Mouse (Mus musculus) embryonic fibroblast, embryonic 13.5 days (primary cell): ENCODE measurements at regions not wholly inside any gene's neighbourhood (a gene's known extent, or its start where the extent isn't known, plus 50 kb on each side); places are given as distances from the start of the nearest gene placed in this dataset.

Source experiments
- H3K27ac ChIP-seq: 2 replicates; pipeline ENCODE4 v1.5.1; 2012; ENCODE audit warnings: low read length, control low read depth, inconsistent platforms; ENCODE audit not compliant: insufficient read depth
- H3K4me1 ChIP-seq: 2 replicates; pipeline ENCODE4 v1.6.1; 2011; ENCODE audit warnings: low read length; ENCODE audit not compliant: control insufficient read depth, insufficient read depth
- H3K4me3 ChIP-seq: 2 replicates; pipeline ENCODE4 v1.5.1; 2011; ENCODE audit warnings: mild to moderate bottlenecking, control low read depth, low read length; ENCODE audit not compliant: insufficient read depth
- CTCF ChIP-seq: IDR thresholded peaks from 2 replicates; pipeline ENCODE4 v1.5.1; 2011; ENCODE audit warnings: mild to moderate bottlenecking, control low read depth, low read length, moderate library complexity, borderline replicate concordance; ENCODE audit not compliant: insufficient read depth
- POLR2A ChIP-seq: IDR thresholded peaks from 2 replicates; pipeline ENCODE4 v1.6.1; 2011; ENCODE audit warnings: low read depth, mild to moderate bottlenecking, control low read depth, low read length, moderate library complexity

- Histone ChIP-seq H3K27ac (peak overlapping the region; percentile 25; the same call in 1 of the 2 replicates), H3K4me3 (no peak overlapping the region), H3K4me1 (peaks cover 3% of the 10 kb centered on the region; the same call in 1 of the 2 replicates)
- TF ChIP-seq CTCF, result no peak
- TF ChIP-seq POLR2A, result no peak
These were observed 159.0 kb upstream of the Fggy start for GRCm38 (mm10) chr4:95398301-95398700.

GRCm38 (mm10) chr4:95402273-95402672 lies 155.0 kb upstream of the Fggy start:
- TF ChIP-seq CTCF, result no peak
- H3K4me1 ChIP-seq, result peaks cover 3% of the 10 kb centered on the region; the same call in 1 of the 2 replicates
- no peak overlapping the region for H3K27ac ChIP-seq
- no peak overlapping the region for H3K4me3 ChIP-seq

DNA sequence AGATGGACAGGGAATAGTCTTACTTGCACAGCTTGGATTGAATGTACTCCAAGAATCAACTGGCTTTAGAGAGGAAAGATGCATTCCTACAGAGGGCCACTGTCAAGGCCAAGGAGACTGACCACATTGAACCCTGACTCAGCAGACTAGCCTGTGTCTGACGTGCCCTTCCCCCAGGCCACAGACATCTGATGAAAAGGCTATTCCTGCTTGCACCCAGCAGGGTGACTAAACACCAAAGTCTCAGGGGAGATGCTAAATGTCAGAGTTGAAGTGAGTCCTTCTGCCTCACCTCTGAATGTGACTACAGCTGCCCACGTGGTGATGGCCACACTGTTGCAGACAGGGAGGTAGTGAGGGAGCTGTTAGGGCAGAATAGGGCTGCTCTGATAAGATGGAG lies 140.2 kb upstream of the Fggy start:
- no peak overlapping the region for H3K4me3 ChIP-seq
- no peak overlapping the region for H3K27ac ChIP-seq
- TF ChIP-seq CTCF, result no peak
- no peak for TF ChIP-seq POLR2A
- no peaks in the 10 kb centered on the region for H3K4me1 ChIP-seq

GRCm38 (mm10) chr4:95426563-95426962 lies 130.7 kb upstream of the Fggy start:
- Histone ChIP-seq H3K4me1 (peaks cover 5% of the 10 kb centered on the region), H3K27ac (no peak overlapping the region), H3K4me3 (no peak overlapping the region)
- TF ChIP-seq CTCF (no peak), POLR2A (no peak)

DNA sequence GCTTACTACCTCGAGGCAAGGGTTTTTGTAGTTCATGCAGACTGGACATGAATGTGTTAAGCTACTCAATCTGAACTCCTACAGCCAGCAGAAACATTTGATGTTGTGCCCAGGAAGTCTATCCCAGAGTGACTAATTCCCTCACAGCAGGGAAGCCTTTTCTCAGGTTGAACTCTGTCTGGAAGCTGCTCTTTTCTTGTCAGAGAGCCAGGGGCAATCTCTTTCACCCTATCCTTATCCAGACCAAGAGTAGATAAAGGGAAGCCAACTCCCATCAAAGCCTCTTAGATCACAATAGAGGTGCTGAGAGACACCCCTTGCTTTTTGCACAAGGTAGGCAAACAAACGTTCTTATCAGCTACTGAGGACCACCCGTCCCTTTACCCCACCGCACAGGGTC lies 122.8 kb upstream of the Fggy start:
- no peak overlapping the region for H3K4me3 ChIP-seq
- TF ChIP-seq CTCF (no peak), POLR2A (no peak)
- H3K27ac ChIP-seq, result no peak overlapping the region
- peaks cover 6% of the 10 kb centered on the region; the same call in 1 of the 2 replicates for H3K4me1 ChIP-seq

DNA sequence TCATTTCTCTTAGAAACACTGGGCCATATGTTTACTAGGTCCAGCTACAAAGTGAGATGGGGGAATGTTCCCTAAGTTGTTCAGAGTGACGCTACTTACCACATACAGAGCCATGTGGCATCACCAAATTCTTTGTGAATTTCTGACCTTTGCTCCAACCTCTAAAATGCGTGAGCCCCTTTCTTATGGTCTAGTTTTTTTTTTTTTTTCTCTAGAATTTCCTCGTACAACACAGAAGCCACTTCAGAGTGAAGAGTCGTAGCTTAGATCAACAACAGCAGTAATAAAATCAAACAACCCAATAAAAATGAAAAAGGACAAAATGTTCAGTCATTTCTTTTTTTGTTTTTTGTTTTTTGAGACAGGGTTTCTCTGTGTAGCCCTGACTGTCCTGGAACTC lies 122.2 kb upstream of the Fggy start:
- Histone ChIP-seq H3K27ac (no peak overlapping the region), H3K4me3 (no peak overlapping the region), H3K4me1 (peaks cover 6% of the 10 kb centered on the region; the same call in 1 of the 2 replicates)
- no peak for TF ChIP-seq CTCF
- TF ChIP-seq POLR2A, result no peak

DNA sequence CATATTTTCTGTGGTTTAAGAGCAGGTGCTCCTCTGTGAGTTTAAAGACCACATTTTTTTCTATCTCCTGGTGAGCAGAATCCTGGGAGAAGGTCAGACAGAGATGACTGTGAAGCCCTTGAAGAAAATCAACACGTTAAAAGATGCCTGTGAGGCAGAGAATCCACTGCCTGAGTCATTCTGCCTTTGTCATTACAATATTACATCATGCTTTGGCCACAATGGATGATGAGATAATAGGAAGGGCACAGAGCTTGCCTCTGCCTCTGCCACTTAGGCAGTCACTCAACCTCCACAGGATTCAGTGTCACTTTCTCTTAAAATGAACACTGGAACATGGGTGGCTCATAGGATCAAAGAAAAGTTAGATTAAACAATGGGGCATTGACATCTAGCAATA lies 117.5 kb upstream of the Fggy start:
- TF ChIP-seq POLR2A (no peak), CTCF (no peak)
- no peak overlapping the region for H3K4me3 ChIP-seq
- peaks cover 4% of the 10 kb centered on the region; the same call in 1 of the 2 replicates for H3K4me1 ChIP-seq
- no peak overlapping the region for H3K27ac ChIP-seq

- no peak for TF ChIP-seq CTCF
- no peak for TF ChIP-seq POLR2A
- Histone ChIP-seq H3K4me3 (no peak overlapping the region), H3K4me1 (peaks cover 3% of the 10 kb centered on the region; the same call in 1 of the 2 replicates), H3K27ac (no peak overlapping the region)
These were observed 113.2 kb upstream of the Fggy start for GRCm38 (mm10) chr4:95443854-95444811.

- H3K27ac ChIP-seq, result no peak overlapping the region
These were observed 107.0 kb upstream of the Fggy start for GRCm38 (mm10) chr4:95450286-95450685.

GRCm38 (mm10) chr4:95451831-95452230 lies 105.5 kb upstream of the Fggy start:
- Histone ChIP-seq H3K4me3 (no peak overlapping the region), H3K27ac (no peak overlapping the region), H3K4me1 (no peaks in the 10 kb centered on the region)
- TF ChIP-seq POLR2A, result no peak
- no peak for TF ChIP-seq CTCF

More at GRCm38 (mm10) chr4:95450286-95450685, 107.0 kb upstream of the Fggy start:
- TF ChIP-seq POLR2A (no peak), CTCF (no peak)
- Histone ChIP-seq H3K4me3 (no peak overlapping the region), H3K4me1 (no peaks in the 10 kb centered on the region)
